Mouse (Mus musculus): Measurements from ENCODE around the gene Rxfp4. TPM values are rescaled to one million over a fixed set of nuclear protein-coding genes. Genes with fewer than 3 reads are reported as not detected.

Rxfp4 gene
- total RNA-seq, 1 experiment from 2014 or later = not detected

GRCm38 (mm10) chr3:88653516-88654370 is 801 bp upstream of the Rxfp4 start:
- no peak for ATAC-seq (replicated peaks; ENCODE audit: low read depth, poor library complexity, severe bottlenecking)

- peak; percentile 43 for ATAC-seq (replicated peaks; ENCODE audit: low read depth, poor library complexity, severe bottlenecking)
Observed at GRCm38 (mm10) chr3:88651669-88652618, 998 bp downstream of the Rxfp4 start.

- ATAC-seq (replicated peaks; ENCODE audit: low read depth, poor library complexity, severe bottlenecking) = no peak
Observed at GRCm38 (mm10) chr3:88650713-88651504, 2.0 kb downstream of the Rxfp4 start.

GRCm38 (mm10) chr3:88649967-88650366 is 3.0 kb downstream of the Rxfp4 start:
- ATAC-seq (replicated peaks; ENCODE audit: low read depth, poor library complexity, severe bottlenecking) = no peak

GRCm38 (mm10) chr3:88649186-88649585 is 3.8 kb downstream of the Rxfp4 start:
- ATAC-seq (replicated peaks; ENCODE audit: low read depth, poor library complexity, severe bottlenecking) = no peak

GRCm38 (mm10) chr3:88648452-88649168 is 4.3 kb downstream of the Rxfp4 start:
- no peak for ATAC-seq (replicated peaks; ENCODE audit: low read depth, poor library complexity, severe bottlenecking)

GRCm38 (mm10) chr3:88647779-88648413 is 5.0 kb downstream of the Rxfp4 start:
- peak; percentile 53 for ATAC-seq (replicated peaks; ENCODE audit: low read depth, poor library complexity, severe bottlenecking)

- no peak for ATAC-seq (replicated peaks; ENCODE audit: low read depth, poor library complexity, severe bottlenecking)
Observed at GRCm38 (mm10) chr3:88647076-88647475, 5.9 kb downstream of the Rxfp4 start.

GRCm38 (mm10) chr3:88646426-88646995 is 6.4 kb downstream of the Rxfp4 start:
- no peak for ATAC-seq (replicated peaks; ENCODE audit: low read depth, poor library complexity, severe bottlenecking)

GRCm38 (mm10) chr3:88645937-88646336 is 7.0 kb downstream of the Rxfp4 start:
- no peak for ATAC-seq (replicated peaks; ENCODE audit: low read depth, poor library complexity, severe bottlenecking)

- no peak for ATAC-seq (replicated peaks; ENCODE audit: low read depth, poor library complexity, severe bottlenecking)
Observed at GRCm38 (mm10) chr3:88643078-88643477, 9.9 kb downstream of the Rxfp4 start.

GRCm38 (mm10) chr3:88640676-88641075 is 12.3 kb downstream of the Rxfp4 start:
- ATAC-seq (replicated peaks; ENCODE audit: low read depth, poor library complexity, severe bottlenecking) = peak; percentile 68; the same call in 1 of the 2 replicates

- no peak for ATAC-seq (replicated peaks; ENCODE audit: low read depth, poor library complexity, severe bottlenecking)
Observed at GRCm38 (mm10) chr3:88639239-88639638, 13.7 kb downstream of the Rxfp4 start.

- no peak for ATAC-seq (replicated peaks; ENCODE audit: low read depth, poor library complexity, severe bottlenecking)
Observed at GRCm38 (mm10) chr3:88637134-88637533, 15.8 kb downstream of the Rxfp4 start.

- ATAC-seq (replicated peaks; ENCODE audit: low read depth, poor library complexity, severe bottlenecking) = no peak
Observed at GRCm38 (mm10) chr3:88636555-88636986, 16.4 kb downstream of the Rxfp4 start.

- ATAC-seq (replicated peaks; ENCODE audit: low read depth, poor library complexity, severe bottlenecking) = no peak
Observed at GRCm38 (mm10) chr3:88635506-88636275, 17.3 kb downstream of the Rxfp4 start.

GRCm38 (mm10) chr3:88633056-88633455 is 19.9 kb downstream of the Rxfp4 start:
- ATAC-seq (replicated peaks; ENCODE audit: low read depth, poor library complexity, severe bottlenecking) = no peak
